Mouse (Mus musculus) splenic B cell, adult 2 months (primary cell): ENCODE measurements around the gene Pias1.
"Not testable (repeated sequence)": the region's sequence is repeated elsewhere in the genome, so short reads cannot be mapped to it uniquely, and the experiment has no call there.

ENCODE experiments used
- DNase-seq: peaks from one replicate; pipeline ENCODE4 v3.0.0-alpha.2; 2011; ENCODE audit warnings: low read depth, low spot score
- H3K27me3 ChIP-seq: 2 replicates; pipeline ENCODE4 v1.6.1; 2012; ENCODE audit warnings: mild to moderate bottlenecking, low read length, moderate library complexity, mixed read lengths; ENCODE audit not compliant: control insufficient read depth, poor library complexity, insufficient read depth, severe bottlenecking
- H3K36me3 ChIP-seq: 2 replicates; pipeline ENCODE4 v1.6.1; 2012; ENCODE audit warnings: mild to moderate bottlenecking, low read length, moderate library complexity, mixed read lengths; ENCODE audit not compliant: control insufficient read depth, poor library complexity, insufficient read depth, severe bottlenecking

The Pias1 gene

DNA sequence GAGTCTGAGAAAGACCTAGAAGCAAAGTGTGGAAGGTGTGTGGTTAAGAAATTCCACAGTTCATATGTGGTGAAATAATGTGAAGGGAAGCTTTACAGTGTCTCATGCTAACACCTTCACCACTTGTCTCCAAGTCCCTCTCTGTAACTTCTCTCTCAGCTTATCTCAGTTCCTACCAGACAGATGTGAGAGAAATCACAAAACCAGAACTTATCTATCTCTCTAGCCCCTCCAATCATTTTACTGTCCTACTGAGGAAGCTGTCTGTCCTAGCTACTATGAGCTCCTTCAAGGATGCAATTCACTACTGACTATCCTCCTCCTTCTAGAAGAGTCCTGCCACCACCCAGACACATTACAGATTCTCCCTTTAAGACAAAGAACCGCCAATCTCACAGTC, 70.7 kb downstream of the Pias1 start:
- DNase-seq, result no peak
- no peaks in the 10 kb centered on the region for H3K27me3 ChIP-seq
- peaks cover 13% of the 10 kb centered on the region for H3K36me3 ChIP-seq

DNA sequence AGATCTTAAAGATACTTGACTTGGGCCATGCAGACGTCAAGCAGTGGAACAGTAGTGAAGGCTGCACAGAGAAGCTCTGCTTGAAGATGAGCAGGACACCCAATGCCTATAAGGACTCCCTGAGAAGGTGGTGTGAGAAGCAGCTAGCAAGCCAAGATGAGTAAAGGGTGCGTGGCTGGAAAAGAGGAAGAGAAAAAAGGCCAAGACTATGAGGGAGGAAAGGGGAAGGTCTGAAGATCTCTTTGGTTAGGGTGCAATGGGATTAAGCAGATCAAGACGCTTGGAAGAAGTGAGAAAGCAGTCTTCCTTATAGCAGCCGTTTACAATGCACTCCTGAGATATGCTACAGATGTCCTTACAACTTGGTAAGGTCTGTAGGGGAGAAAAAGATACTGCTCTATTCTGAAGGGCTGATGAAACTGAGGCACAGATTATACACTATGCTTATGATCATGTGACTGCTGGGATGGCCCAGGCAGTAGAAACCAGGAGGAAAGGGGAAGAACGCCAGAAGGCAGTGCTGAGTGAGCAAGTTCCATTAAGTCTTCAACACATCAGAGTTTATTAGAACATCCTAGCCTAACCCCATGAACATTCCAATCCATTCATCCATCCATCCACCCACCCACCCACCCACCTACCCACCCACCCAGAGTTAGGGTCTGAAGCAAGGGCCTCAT, 74.2 kb downstream of the Pias1 start:
- no peak for DNase-seq
- Histone ChIP-seq H3K27me3 (no peaks in the 10 kb centered on the region), H3K36me3 (peaks cover 10% of the 10 kb centered on the region)

DNA sequence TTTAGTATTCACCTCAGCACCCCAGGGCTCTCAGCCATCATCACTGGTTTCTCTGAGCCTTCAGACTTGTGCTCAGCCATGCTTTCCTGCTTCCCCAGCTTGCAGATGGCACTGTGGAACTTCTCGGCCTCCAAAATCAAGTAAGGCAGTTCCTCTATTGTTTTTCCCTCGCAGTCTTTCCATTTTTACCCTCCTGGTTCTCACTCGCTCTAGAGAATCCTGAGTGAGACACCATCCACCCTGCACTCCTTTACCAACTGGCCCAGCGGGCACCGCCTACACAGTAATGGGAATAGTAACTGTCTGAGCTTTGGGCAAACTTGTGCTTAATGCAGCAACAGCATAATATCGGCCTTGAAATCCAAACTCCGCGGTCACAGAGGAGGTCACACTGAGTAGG, 82.7 kb downstream of the Pias1 start:
- DNase-seq, result no peak
- Histone ChIP-seq H3K27me3 (no peaks in the 10 kb centered on the region), H3K36me3 (peaks cover 10% of the 10 kb centered on the region; the same call in 1 of the 2 replicates)

DNA sequence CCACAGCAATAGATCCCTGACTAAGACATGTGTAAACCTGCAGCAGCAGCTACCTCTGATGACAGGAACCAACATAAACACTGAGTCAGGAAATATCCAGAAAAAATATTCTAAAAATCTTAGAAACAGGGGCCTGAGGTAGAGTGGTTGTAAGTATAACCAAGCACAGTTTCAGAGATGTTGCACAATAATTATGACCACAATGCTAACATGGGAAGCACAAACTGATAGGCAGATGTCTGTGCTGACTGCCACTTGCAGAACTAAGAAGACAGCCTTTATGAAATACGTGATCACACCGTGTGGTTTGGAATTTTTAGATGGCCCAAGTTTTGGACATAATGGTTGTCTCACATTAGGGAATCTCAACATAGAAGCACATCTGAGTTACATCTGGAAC, 83.9 kb downstream of the Pias1 start:
- Histone ChIP-seq H3K27me3 (no peaks in the 10 kb centered on the region), H3K36me3 (peaks cover 10% of the 10 kb centered on the region; the same call in 1 of the 2 replicates)
- DNase-seq, result no peak

DNA sequence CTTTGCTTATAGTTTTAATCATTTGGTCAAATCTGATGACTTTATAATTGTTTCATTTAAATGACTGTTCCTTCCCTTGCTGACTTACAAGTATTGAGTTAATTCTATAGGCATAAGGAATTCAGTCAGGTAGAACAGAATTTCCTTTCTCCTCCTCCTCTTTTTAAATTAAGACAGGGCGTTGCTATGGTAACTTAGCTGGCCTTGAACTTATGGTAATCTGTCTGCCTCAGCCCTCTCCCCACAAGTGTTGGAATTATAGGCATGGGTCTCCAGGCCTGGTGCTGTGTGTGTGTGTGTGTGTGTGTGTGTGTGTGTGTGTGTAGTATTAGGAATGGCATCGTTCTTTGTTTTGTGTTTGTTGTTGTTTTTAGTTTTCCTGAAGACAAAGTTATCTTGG, 86.0 kb downstream of the Pias1 start:
- DNase-seq, result no peak
- Histone ChIP-seq H3K36me3 (peaks cover 6% of the 10 kb centered on the region; the same call in 1 of the 2 replicates), H3K27me3 (no peaks in the 10 kb centered on the region)

DNA sequence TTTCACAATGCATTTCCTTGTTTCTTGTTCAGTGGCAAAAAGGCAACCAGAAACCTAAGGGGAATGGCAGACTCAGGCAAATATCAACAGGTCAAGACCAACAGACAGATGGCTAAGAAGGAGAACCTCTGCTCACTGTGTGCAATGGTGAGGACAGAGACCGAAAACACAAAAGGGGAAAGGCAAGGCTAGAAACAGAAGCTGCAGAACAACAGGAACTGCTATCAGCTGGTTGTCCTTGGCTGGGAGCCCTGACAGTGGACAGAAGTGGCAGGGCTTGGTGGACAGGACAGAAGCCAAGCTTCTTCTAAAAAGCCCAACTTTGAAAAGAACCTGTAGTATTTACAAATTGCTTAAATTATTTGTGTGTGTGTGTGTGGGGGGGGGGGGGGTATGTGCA, 93.2 kb downstream of the Pias1 start:
- DNase-seq, result no peak
- Histone ChIP-seq H3K36me3 (peaks cover 12% of the 10 kb centered on the region), H3K27me3 (no peaks in the 10 kb centered on the region)

DNA sequence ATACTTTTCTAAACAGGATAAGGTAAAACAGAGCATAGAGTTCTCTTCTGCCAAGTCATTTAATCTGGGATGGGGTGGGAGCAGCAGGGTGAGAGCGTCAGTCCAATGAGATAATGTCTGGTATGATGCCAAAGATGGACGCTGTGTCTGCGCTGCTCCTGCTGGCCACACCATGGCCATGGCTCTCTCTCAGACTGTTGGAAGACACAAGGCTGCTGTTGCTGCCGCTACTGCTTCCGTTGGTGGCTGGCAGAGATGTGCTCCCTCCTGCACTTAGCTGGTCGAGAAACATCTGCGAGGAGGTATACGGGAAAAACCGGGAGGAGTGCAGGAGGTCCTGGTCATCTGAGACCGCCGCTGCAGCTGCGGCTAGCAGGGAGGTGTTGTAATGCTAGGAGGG, 105.9 kb downstream of the Pias1 start:
- Histone ChIP-seq H3K27me3 (no peaks in the 10 kb centered on the region), H3K36me3 (peaks cover 22% of the 10 kb centered on the region)
- DNase-seq, result no peak

DNA sequence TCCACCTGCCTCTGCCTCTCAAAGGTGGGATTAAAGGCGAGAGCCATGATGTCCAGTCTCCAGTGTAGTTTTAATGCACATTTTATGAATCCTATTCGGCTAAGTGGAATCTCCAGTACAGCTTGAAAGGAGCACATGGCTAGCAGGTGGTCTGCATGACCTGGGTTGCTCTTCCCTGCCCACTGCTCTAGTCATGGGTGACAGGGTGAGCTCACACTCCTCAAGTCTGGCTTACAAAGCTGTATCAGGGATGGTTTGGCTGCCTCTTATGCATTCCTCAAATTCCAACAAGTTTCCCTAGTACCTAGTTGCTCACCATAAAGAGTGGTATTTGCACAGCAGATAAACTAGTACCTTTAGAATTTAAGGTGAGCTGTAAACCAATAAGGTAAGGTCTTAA, 109.9 kb downstream of the Pias1 start:
- peaks cover 12% of the 10 kb centered on the region; the same call in 1 of the 2 replicates for H3K36me3 ChIP-seq
- DNase-seq, result no peak
- H3K27me3 ChIP-seq, result no peaks in the 10 kb centered on the region

DNA sequence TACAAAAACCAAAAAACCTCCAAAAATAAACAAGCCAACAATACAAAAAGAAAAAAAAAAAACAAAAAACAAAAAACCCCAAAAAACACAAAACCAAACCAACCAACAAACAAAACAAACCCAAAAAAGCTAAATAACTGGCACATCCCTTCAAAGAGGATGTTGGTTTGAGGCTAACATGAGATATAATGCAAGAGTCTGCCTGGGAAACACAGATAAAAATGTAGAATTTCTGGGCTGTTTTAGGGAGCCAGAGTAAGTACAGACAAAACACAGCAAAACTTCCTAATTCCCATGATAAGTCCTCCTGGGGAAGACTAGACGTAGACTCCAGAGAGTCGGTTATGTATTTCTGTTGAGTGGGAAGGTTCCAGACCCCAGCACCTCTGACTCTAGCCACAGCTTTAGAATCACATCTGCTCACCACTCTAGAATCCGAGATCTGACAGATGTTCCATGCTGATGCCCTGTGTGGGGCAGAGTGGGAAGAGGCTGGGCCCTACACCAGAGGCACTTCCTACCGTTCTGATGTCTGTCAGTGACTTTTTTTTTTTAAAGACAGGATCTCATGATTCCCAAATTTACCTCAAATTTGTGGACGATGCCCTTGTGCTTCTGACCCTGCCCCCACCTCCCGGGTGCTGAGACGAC, 110.6 kb downstream of the Pias1 start:
- Histone ChIP-seq H3K36me3 (peaks cover 7% of the 10 kb centered on the region; the same call in 1 of the 2 replicates), H3K27me3 (no peaks in the 10 kb centered on the region)
- no peak for DNase-seq

DNA sequence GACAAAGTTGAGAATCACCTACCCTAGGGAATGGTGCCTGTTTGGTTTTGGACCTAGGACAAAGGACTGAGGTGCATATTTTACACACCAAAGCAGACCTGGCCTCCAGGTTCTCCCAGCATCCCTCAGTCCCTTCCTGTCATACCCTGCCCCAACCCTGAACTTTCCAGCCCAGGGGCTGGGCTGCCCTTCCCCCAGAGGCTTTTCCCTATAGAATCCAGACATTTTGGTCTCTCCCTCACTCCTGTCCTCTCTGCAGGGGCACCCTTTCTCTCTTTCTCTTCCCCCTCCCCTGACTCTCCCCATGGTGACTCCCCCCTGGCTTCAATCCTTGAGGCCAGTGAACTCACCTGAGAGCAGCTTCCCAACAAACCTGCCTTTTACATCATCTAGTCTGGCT, 117.0 kb downstream of the Pias1 start:
- DNase-seq, result no peak
- Histone ChIP-seq H3K27me3 (no peaks in the 10 kb centered on the region), H3K36me3 (no peaks in the 10 kb centered on the region)

DNA sequence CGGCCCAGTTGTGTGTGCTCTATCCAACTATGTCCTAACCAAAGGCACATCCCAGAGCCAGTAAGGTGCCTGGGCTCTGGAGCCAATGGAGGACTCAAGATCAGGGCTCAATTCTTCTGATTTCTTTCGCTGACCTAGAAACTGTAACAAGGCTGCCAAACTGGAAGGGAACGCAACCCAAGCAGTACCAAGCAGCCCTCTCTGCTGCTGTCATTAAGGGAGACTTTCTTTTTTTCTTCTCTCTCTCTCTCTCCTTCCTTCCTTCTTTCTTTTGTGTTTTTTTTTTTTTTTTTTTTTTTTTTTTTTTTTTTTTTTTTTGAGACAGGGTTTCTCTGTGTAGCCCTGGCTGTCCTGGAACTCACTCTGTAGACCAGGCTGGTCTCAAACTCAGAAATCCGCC, 118.5 kb downstream of the Pias1 start:
- DNase-seq, H3K27me3 ChIP-seq, H3K36me3 ChIP-seq: not testable (repeated sequence)

DNA sequence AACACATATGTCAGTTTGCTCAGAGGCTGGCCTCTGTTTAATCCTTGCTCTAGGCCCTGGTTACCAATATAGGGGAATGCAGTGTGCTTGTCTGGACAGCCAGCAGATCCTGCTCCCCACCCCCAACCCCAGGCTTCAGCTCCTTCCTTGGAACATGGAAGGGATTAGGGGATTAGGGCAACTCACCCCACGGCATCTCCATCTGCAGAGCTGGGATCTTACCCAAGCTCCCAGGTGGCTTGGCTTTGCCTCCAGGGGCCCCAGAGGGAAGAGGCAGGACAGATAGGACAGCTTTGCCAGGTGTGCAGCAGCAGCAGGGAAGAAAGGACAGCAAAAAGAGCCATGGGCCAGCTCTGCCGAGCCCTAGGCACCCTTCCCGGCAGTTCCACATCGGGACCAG, 126.9 kb downstream of the Pias1 start:
- H3K36me3 ChIP-seq, result no peaks in the 10 kb centered on the region
- no peak for DNase-seq

DNA sequence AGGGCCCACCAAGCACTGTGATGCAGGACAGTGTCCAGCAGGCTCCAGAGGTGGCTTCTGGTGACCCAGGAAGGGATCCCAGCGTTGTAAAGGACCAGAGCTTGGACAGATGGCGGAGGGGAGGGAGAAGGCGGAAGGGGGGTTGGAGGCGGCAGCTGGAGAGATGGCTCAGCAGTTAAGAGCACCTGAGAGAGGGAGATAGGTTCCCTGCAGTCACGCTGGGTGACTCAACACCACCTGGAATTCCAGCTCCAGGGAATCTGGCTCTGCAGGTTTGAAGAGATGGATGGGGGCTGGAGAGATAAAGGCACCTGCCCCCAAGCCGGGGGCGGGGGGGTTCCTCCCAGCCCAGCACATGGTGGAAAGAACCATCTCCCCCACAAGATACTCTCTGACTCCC, 127.6 kb downstream of the Pias1 start:
- H3K36me3 ChIP-seq, H3K27me3 ChIP-seq, DNase-seq: not testable (repeated sequence)

More for the DNA sequence above, 126.9 kb downstream of the Pias1 start:
- no peaks in the 10 kb centered on the region for H3K27me3 ChIP-seq

DNA sequence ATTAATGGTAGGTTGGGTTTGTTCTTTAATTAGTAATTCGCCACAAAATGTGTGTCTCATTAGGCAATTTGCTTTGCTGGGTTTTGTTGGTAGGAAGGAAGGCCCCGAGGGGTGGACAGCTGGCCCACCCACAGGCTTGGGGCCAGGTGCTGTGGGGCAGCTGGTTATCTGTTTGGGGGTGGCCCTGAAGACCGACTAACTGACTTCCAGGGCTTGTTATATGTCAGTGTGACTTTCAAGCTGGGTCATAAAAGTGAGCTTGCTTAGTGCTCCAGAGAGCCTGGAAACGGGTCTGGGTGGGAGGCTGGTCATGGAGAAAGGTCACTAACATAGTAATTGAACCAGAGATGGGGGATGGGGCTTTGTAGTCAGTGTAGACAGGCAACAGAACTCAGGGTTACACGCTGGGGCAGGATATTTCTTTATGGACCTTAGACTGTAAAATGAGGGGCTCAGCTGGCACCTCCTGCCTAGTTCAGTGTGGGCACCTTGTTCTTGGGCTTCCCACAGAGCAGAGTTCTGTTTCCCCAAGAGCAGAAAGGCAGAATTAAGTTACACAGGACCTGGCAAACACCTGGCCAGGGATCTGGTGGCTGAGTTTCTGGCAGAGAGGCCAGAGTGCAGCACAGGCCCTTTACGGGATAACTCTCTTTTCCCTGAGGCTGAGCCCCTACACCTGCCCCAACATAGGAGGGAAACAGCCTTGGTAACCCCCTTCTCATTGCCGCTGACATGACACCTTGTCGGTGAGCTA, 129.3 kb downstream of the Pias1 start:
- Histone ChIP-seq H3K36me3 (no peaks in the 10 kb centered on the region), H3K27me3 (no peaks in the 10 kb centered on the region)
- no peak for DNase-seq

DNA sequence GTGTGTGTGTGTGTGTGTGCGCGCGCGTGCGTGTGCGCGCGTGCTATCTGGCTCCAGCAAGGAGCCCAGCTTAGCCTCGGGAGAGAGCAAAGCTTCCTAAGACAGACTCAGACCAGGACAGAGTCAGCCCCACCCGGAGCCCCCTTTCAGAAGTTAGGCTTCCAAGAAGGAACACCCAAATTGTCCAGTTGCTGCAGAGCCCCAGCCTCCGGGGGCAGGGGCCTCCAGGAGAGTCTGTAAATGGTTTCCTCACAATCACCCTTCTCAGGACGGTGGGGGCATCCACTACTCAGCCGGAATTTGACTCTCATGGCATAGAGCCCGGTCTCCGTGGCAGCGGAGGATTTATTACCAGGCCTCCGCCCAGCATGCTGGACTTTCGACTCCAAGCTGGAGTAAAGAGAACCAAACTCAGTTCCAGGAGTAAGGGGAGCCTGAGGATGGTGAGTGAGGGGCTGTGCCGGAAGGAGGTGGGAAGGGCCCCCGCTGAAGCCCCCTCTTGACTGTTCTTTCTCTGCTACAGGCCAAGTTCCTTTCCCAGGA, 129.9 kb downstream of the Pias1 start, which contains the start of gene Calml4:
Calml4 (plus strand) TSS at position 362 of the 543 bp plus-strand sequence.
- Histone ChIP-seq H3K27me3 (no peaks in the 10 kb centered on the region), H3K36me3 (no peaks in the 10 kb centered on the region)
- no peak for DNase-seq
